Mouse (Mus musculus) lung, adult 18-20 months (tissue): Measurements from ENCODE around the gene Plxnc1.

Experiments
- DNase-seq, 2 experiments: peaks; one replicate each; pipeline ENCODE4 v3.0.0; 2022; ENCODE audit warnings: mixed read lengths in 2 of 2

The Plxnc1 gene

GRCm38 (mm10) chr10:94944691-94945205, at the start of gene Plxnc1:
Plxnc1 (minus strand) TSS chr10:94944835.
- peak; percentile 51 to 53 for DNase-seq

GRCm38 (mm10) chr10:94992127-94992526, 47.5 kb upstream of the Plxnc1 start:
- peak; percentile 85 to 86 for DNase-seq

- peak; percentile 79 to 82 for DNase-seq
These were observed 47.0 kb upstream of the Plxnc1 start for GRCm38 (mm10) chr10:94991564-94992097.

- peak; percentile 89 to 94 for DNase-seq
These were observed 46.3 kb upstream of the Plxnc1 start for GRCm38 (mm10) chr10:94990768-94991563.

- peak in 1 of 2 experiments; percentile 21 for DNase-seq
These were observed 44.7 kb upstream of the Plxnc1 start for GRCm38 (mm10) chr10:94989321-94989720.

- DNase-seq = no peak
These were observed 40.5 kb upstream of the Plxnc1 start for GRCm38 (mm10) chr10:94985103-94985502.

- no peak for DNase-seq
These were observed 37.9 kb upstream of the Plxnc1 start for GRCm38 (mm10) chr10:94982528-94982927.

GRCm38 (mm10) chr10:94981466-94982138, 37.0 kb upstream of the Plxnc1 start:
- no peak for DNase-seq

- DNase-seq = no peak
These were observed 33.7 kb upstream of the Plxnc1 start for GRCm38 (mm10) chr10:94978265-94978822.

- DNase-seq = no peak
These were observed 31.7 kb upstream of the Plxnc1 start for GRCm38 (mm10) chr10:94976329-94976728.

- no peak for DNase-seq
These were observed 30.5 kb upstream of the Plxnc1 start for GRCm38 (mm10) chr10:94975099-94975496.

GRCm38 (mm10) chr10:94974345-94975098, 29.9 kb upstream of the Plxnc1 start:
- no peak for DNase-seq

- DNase-seq = no peak
These were observed 27.1 kb upstream of the Plxnc1 start for GRCm38 (mm10) chr10:94971625-94972161.

- DNase-seq = no peak
These were observed 25.6 kb upstream of the Plxnc1 start for GRCm38 (mm10) chr10:94970221-94970620.

- no peak for DNase-seq
These were observed 22.8 kb upstream of the Plxnc1 start for GRCm38 (mm10) chr10:94967468-94967867.

GRCm38 (mm10) chr10:94966789-94967188, 22.2 kb upstream of the Plxnc1 start:
- DNase-seq = no peak

GRCm38 (mm10) chr10:94965093-94965492, 20.5 kb upstream of the Plxnc1 start:
- DNase-seq = no peak

- no peak for DNase-seq
These were observed 17.4 kb upstream of the Plxnc1 start for GRCm38 (mm10) chr10:94962005-94962404.

- DNase-seq = no peak
These were observed 16.6 kb upstream of the Plxnc1 start for GRCm38 (mm10) chr10:94961283-94961682.

GRCm38 (mm10) chr10:94958311-94958710, 13.7 kb upstream of the Plxnc1 start:
- DNase-seq = peak; percentile 31 to 50

- DNase-seq = no peak
These were observed 13.1 kb upstream of the Plxnc1 start for GRCm38 (mm10) chr10:94957705-94958104.
